8 mouse cellular contexts compared by ENCODE assay signal in genomic region chr5:115530447-115530809, GRCm38 (mm10). TPM values are rescaled to one million over a fixed set of nuclear protein-coding genes. Genes with fewer than 3 reads are reported as not detected.
A peak's percentile ranks its signal among the peaks of the same experiment; 100 is the strongest.
DNase-seq lines count a peak whose midpoint lies in the region; ATAC-seq and TF ChIP-seq lines count a peak whose summit lies in the region.

No protein-coding gene starts in this region.

- H3K4me3 ChIP-seq in heart, embryonic 10.5 days, result no peak overlapping the region
- H3K4me3 ChIP-seq in heart, embryonic 13.5 days, result no peak overlapping the region
- no peak overlapping the region for H3K4me3 ChIP-seq in neural tube, embryonic 15.5 days (replicated peaks)

- H3K27ac ChIP-seq in heart, embryonic 10.5 days, result peak overlapping the region; percentile 76
- peak overlapping the region; percentile 95 for H3K27ac ChIP-seq in heart, embryonic 13.5 days (replicated peaks)
- peak overlapping the region; percentile 57; the same call in 1 of the 2 replicates for H3K27ac ChIP-seq in neural tube, embryonic 15.5 days (replicated peaks)

- H3K4me2 ChIP-seq in heart, embryonic 13.5 days, result peak overlapping the region; percentile 27
- H3K4me2 ChIP-seq in neural tube, embryonic 15.5 days, result no peak overlapping the region

- 0 out of 2 replicates have a peak, but pooled peaks cover 7% of the 10 kb centered on the region for H3K36me3 ChIP-seq in heart, embryonic 10.5 days
- H3K36me3 ChIP-seq in heart, embryonic 13.5 days, result peaks cover 14% of the 10 kb centered on the region
- H3K36me3 ChIP-seq in neural tube, embryonic 15.5 days, result no peaks in the 10 kb centered on the region

- peak overlapping the region; percentile 64 for H3K9ac ChIP-seq in heart, embryonic 13.5 days
- H3K9ac ChIP-seq in neural tube, embryonic 15.5 days (replicated peaks), result 0 out of 2 replicates have a peak overlapping the region, but pooled peaks have one; percentile 24

- peaks cover 93% of the 10 kb centered on the region for H3K4me1 ChIP-seq in heart, embryonic 10.5 days
- H3K4me1 ChIP-seq in heart, embryonic 13.5 days, result peaks cover 90% of the 10 kb centered on the region
- peaks cover 68% of the 10 kb centered on the region for H3K4me1 ChIP-seq in neural tube, embryonic 15.5 days

- no peak for TF ChIP-seq CTCF in brain, embryonic 14.5 days (IDR thresholded peaks at IDR 0.05; ENCODE audit: borderline replicate concordance, extremely low read depth, insufficient read depth, insufficient read length)

- 50% methylated on average over 8 of the region's 8 CpGs for WGBS in heart, embryonic 10.5 days
- 37% methylated on average over 8 of the region's 8 CpGs for WGBS in heart, embryonic 13.5 days
- WGBS in neural tube, embryonic 15.5 days, result 65% methylated on average over 8 of the region's 8 CpGs

- ATAC-seq in heart, embryonic 13.5 days (ENCODE audit: extremely low read depth, insufficient number of reproducible peaks, low FRiP score, low TSS enrichment), result no peak
- ATAC-seq in neural tube, embryonic 15.5 days (ENCODE audit: low FRiP score), result no peak

- H3K27me3 ChIP-seq in heart, embryonic 10.5 days (ENCODE audit: insufficient read depth, poor library complexity, severe bottlenecking), result no peaks in the 10 kb centered on the region
- no peaks in the 10 kb centered on the region for H3K27me3 ChIP-seq in heart, embryonic 13.5 days (replicated peaks)
- H3K27me3 ChIP-seq in neural tube, embryonic 15.5 days (replicated peaks), result no peaks in the 10 kb centered on the region

- H3K9me3 ChIP-seq in heart, embryonic 10.5 days, result no peaks in the 10 kb centered on the region
- H3K9me3 ChIP-seq in heart, embryonic 13.5 days, result no peaks in the 10 kb centered on the region
- H3K9me3 ChIP-seq in neural tube, embryonic 15.5 days (replicated peaks), result no peaks in the 10 kb centered on the region

- no peak for TF ChIP-seq POLR2A in brain, embryonic 14.5 days (IDR thresholded peaks at IDR 0.05; ENCODE audit: borderline replicate concordance, extremely low read depth, insufficient read depth, insufficient read length, poor library complexity, severe bottlenecking)

- DNase-seq in heart, embryonic 10.5 days (ENCODE audit: low spot score), result no peak
- DNase-seq in heart, adult 18-20 months, result no peak
- DNase-seq in brain, embryonic 14.5 days (ENCODE audit: low read depth), result peak; percentile 23
- peak; percentile 58 to 69 for DNase-seq in kidney, postnatal 36 days
- no peak for DNase-seq in urinary bladder, postnatal 14 days (ENCODE audit: low spot score)
- no peak for DNase-seq in layer of hippocampus, postnatal 25 days (ENCODE audit: extremely low spot score in 1 of 2, low spot score in 1 of 2)

RNA-seq across cellular contexts. Expression of gene Pxn, which starts 24.0 kb away (rescaled TPM):
- polyA plus RNA-seq in heart, embryonic 10.5 days (2016; fragmentation: Nextera tagmentation; extraction: Ambion mirVana), result 30.3 and 31.9 TPM in 2 replicates
- 10 to 100 TPM; 34.0 to 35.1 TPM for total RNA-seq in heart, adult 18-20 months (2021)
- polyA plus RNA-seq in brain, embryonic 14.5 days (2012; rRNA removed), result 46.9 and 49.7 TPM in 2 replicates
- 29.7 and 31.7 TPM in 2 replicates for polyA plus RNA-seq in heart, embryonic 13.5 days (2015; fragmentation: Nextera tagmentation; extraction: Ambion mirVana)
- 21.3 and 28.2 TPM in 2 replicates for polyA plus RNA-seq in neural tube, embryonic 15.5 days (2015; fragmentation: Nextera tagmentation; extraction: Ambion mirVana)
- total RNA-seq in layer of hippocampus, postnatal 25 days (2021), result 10 to 100 TPM; 30.9 to 41.9 TPM

RNA-seq across cellular contexts. Expression of gene Rplp0, which starts 28.8 kb away (rescaled TPM):
- 1,223 and 1,345 TPM in 2 replicates for polyA plus RNA-seq in heart, embryonic 10.5 days (2016; fragmentation: Nextera tagmentation; extraction: Ambion mirVana)
- total RNA-seq in heart, adult 18-20 months (2021), result 100 to 1,000 TPM; 624 to 648 TPM
- polyA plus RNA-seq in brain, embryonic 14.5 days (2012; rRNA removed), result 2,254 and 2,521 TPM in 2 replicates
- 1,009 and 1,125 TPM in 2 replicates for polyA plus RNA-seq in heart, embryonic 13.5 days (2015; fragmentation: Nextera tagmentation; extraction: Ambion mirVana)
- 785 and 1,036 TPM in 2 replicates for polyA plus RNA-seq in neural tube, embryonic 15.5 days (2015; fragmentation: Nextera tagmentation; extraction: Ambion mirVana)
- total RNA-seq in layer of hippocampus, postnatal 25 days (2021), result 100 to 1,000 TPM; 251 to 264 TPM

RNA-seq across cellular contexts. Expression of gene Gcn1l1, which starts 34.6 kb away (rescaled TPM):
- 47.8 and 49.8 TPM in 2 replicates for polyA plus RNA-seq in heart, embryonic 10.5 days (2016; fragmentation: Nextera tagmentation; extraction: Ambion mirVana)
- total RNA-seq in heart, adult 18-20 months (2021), result 10 to 100 TPM; 39.1 to 41.5 TPM
- 43.0 and 68.7 TPM in 2 replicates for polyA plus RNA-seq in brain, embryonic 14.5 days (2012; rRNA removed)
- polyA plus RNA-seq in heart, embryonic 13.5 days (2015; fragmentation: Nextera tagmentation; extraction: Ambion mirVana), result 24.6 and 26.7 TPM in 2 replicates
- 35.7 and 37.6 TPM in 2 replicates for polyA plus RNA-seq in neural tube, embryonic 15.5 days (2015; fragmentation: Nextera tagmentation; extraction: Ambion mirVana)
- 10 to 100 TPM; 65.8 to 79.7 TPM for total RNA-seq in layer of hippocampus, postnatal 25 days (2021)

RNA-seq across cellular contexts. Expression of gene Sirt4, which starts 45.9 kb away (rescaled TPM):
- 18.7 and 19.0 TPM in 2 replicates for polyA plus RNA-seq in heart, embryonic 10.5 days (2016; fragmentation: Nextera tagmentation; extraction: Ambion mirVana)
- 10 to 100 TPM; 13.6 to 19.5 TPM for total RNA-seq in heart, adult 18-20 months (2021)
- polyA plus RNA-seq in brain, embryonic 14.5 days (2012; rRNA removed), result 57.3 and 89.4 TPM in 2 replicates
- 18.9 and 19.8 TPM in 2 replicates for polyA plus RNA-seq in heart, embryonic 13.5 days (2015; fragmentation: Nextera tagmentation; extraction: Ambion mirVana)
- 31.0 and 37.1 TPM in 2 replicates for polyA plus RNA-seq in neural tube, embryonic 15.5 days (2015; fragmentation: Nextera tagmentation; extraction: Ambion mirVana)
- 10 to 100 TPM; 27.6 to 39.7 TPM for total RNA-seq in layer of hippocampus, postnatal 25 days (2021)

Comparison
In these comparisons a context has a peak if more than half of its experiments do, and no peak if none do; other contexts are left out.
1. DNase-seq: peak in brain, embryonic 14.5 days (single experiment) and kidney, postnatal 36 days (2 of 2); none in heart, embryonic 10.5 days (single experiment), heart, adult 18-20 months (0 of 2), urinary bladder, postnatal 14 days (single experiment) and layer of hippocampus, postnatal 25 days (0 of 2).
2. Peak in every context shown above with its lines, with median percentiles within 50 percentile points of each other: H3K27ac ChIP-seq.